Mouse (Mus musculus) lung, adult 2 months (tissue): ENCODE measurements at regions not wholly inside any gene's neighbourhood (a gene's known extent, or its start where the extent isn't known, plus 50 kb on each side); places are given as distances from the start of the nearest gene placed in this dataset.

ENCODE experiments used
- CTCF ChIP-seq: fragments of 200-500 bp; IDR thresholded peaks from 2 replicates; pipeline ENCODE4 v1.5.1; 2011; ENCODE audit warnings: mild to moderate bottlenecking, low read length, control low read depth; ENCODE audit not compliant: insufficient read depth
- POLR2A ChIP-seq: fragments of 200-500 bp; IDR thresholded peaks from 2 replicates; pipeline ENCODE4 v1.6.1; 2011; ENCODE audit warnings: low read depth, mild to moderate bottlenecking, control low read depth, low read length, borderline replicate concordance; ENCODE audit errors: extremely low read depth

DNA sequence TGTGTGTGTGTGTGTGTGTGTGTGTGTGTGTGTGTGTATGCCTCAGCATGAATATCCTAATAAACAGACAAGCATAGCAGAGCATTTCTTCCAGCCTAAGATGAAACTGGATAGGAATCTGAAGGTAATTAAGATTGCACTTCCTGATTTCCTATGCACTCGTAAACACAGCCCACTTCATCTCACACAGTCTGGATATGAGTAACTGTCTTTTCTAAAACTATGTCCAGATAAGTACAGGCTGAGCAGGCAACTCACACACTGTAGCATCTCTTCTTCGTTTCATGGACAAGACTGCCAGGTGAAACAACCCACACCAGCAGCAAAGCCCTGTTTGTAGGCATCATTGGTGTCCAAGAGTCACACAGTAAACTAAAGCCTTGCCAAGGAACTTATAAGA, 261.1 kb downstream of the Pdha2 start:
- TF ChIP-seq POLR2A (no peak), CTCF (no peak)
